Mouse (Mus musculus): ENCODE results near the gene Hcn3.

GRCm38 (mm10) chr3:89144821-89145220, 15.2 kb downstream of the Hcn3 start:
- TF ChIP-seq GATA1 (IDR thresholded peaks at IDR 0.05; ENCODE audit: borderline replicate concordance, low read length), result no peak
- no peak for TF ChIP-seq CTCF (IDR thresholded peaks at IDR 0.05; ENCODE audit: low read depth, low read length)

Data from G1E (cell line).